Mouse (Mus musculus) limb, embryonic 15.5 days (tissue): Measurements from ENCODE around the gene Ribc2. TPM values are rescaled to one million over a fixed set of nuclear protein-coding genes. Genes with fewer than 3 reads are reported as not detected.

ENCODE experiments used
- ATAC-seq: fragments of 200-750 bp; cut with Nextera tagmentation; 2 replicates; pipeline ENCODE4 v1.8.0; 2017; ENCODE audit warnings: low read depth, moderate TSS enrichment; ENCODE audit not compliant: insufficient number of reproducible peaks, low FRiP score, low TSS enrichment
- H3K27ac ChIP-seq: fragments of 300-500 bp; sonication (generic); 2 replicates; pipeline ENCODE4 v1.5.1; 2015; ENCODE audit warnings: moderate library complexity, mild to moderate bottlenecking, inconsistent platforms
- H3K27me3 ChIP-seq: fragments of 300-500 bp; sonication (generic); 2 replicates; pipeline ENCODE4 v1.6.1; 2015; ENCODE audit warnings: inconsistent platforms
- H3K36me3 ChIP-seq: fragments of 300-500 bp; sonication (generic); 2 replicates; pipeline ENCODE4 v1.6.1; 2015; ENCODE audit warnings: inconsistent platforms
- H3K4me1 ChIP-seq: fragments of 300-500 bp; sonication (generic); 2 replicates; pipeline ENCODE4 v1.6.1; 2015; ENCODE audit warnings: inconsistent platforms
- H3K4me2 ChIP-seq: fragments of 300-500 bp; sonication (generic); 2 replicates; pipeline ENCODE4 v1.6.1; 2015; ENCODE audit warnings: mild to moderate bottlenecking, inconsistent platforms
- H3K4me3 ChIP-seq: fragments of 300-500 bp; sonication (generic); 2 replicates; pipeline ENCODE4 v1.5.1; 2015; ENCODE audit warnings: mild to moderate bottlenecking, inconsistent platforms
- H3K9ac ChIP-seq: fragments of 300-500 bp; sonication (generic); 2 replicates; pipeline ENCODE4 v1.6.1; 2015; ENCODE audit warnings: inconsistent platforms
- H3K9me3 ChIP-seq: fragments of 300-500 bp; sonication (generic); 2 replicates; pipeline ENCODE4 v1.6.1; 2016; ENCODE audit warnings: inconsistent platforms
- WGBS: fragments of 180-500 bp; shearing (Covaris S2); methylation state at CpG from one replicate; pipeline ENCODE4 v1.1.7; 2015; 5-methylcytosine and 5-hydroxymethylcytosine counted together
- polyA plus RNA-seq: library from polyadenylated mRNA; unstranded; fragments of >200 nt; fragmentation: Nextera tagmentation; extraction: Ambion mirVana; gene quantifications from 2 replicates; pipeline ENCODE4 v1.2.1, GENCODE M21; 2015

Ribc2 gene
- polyA plus RNA-seq, 1 experiment from 2014 or later: 0.42 TPM

GRCm38 (mm10) chr15:85182063-85182462 is 50.2 kb downstream of the Ribc2 start:
- Histone ChIP-seq H3K9me3 (no peaks in the 10 kb centered on the region), H3K36me3 (no peaks in the 10 kb centered on the region), H3K9ac (no peak overlapping the region), H3K4me1 (peaks cover 36% of the 10 kb centered on the region), H3K4me3 (no peak overlapping the region), H3K4me2 (no peak overlapping the region), H3K27ac (no peak overlapping the region), H3K27me3 (no peaks in the 10 kb centered on the region)
- no peak for ATAC-seq
- 97% methylated on average over 4 of the region's 4 CpGs for WGBS

GRCm38 (mm10) chr15:85186916-85187315 is 55.0 kb downstream of the Ribc2 start:
- H3K4me1 ChIP-seq: peaks cover 28% of the 10 kb centered on the region
- no peak for ATAC-seq
- no peak overlapping the region for H3K9ac ChIP-seq
- 41% methylated on average over 7 of the region's 7 CpGs for WGBS
- H3K4me3 ChIP-seq: no peak overlapping the region
- no peak overlapping the region for H3K4me2 ChIP-seq
- H3K27me3 ChIP-seq: no peaks in the 10 kb centered on the region
- H3K36me3 ChIP-seq: no peaks in the 10 kb centered on the region
- no peak overlapping the region for H3K27ac ChIP-seq
- H3K9me3 ChIP-seq: no peaks in the 10 kb centered on the region

- Histone ChIP-seq H3K4me1 (peaks cover 28% of the 10 kb centered on the region), H3K36me3 (no peaks in the 10 kb centered on the region), H3K27ac (no peak overlapping the region), H3K4me2 (no peak overlapping the region), H3K27me3 (no peaks in the 10 kb centered on the region), H3K9ac (no peak overlapping the region), H3K4me3 (no peak overlapping the region), H3K9me3 (no peaks in the 10 kb centered on the region)
- 30% methylated on average over 8 of the region's 8 CpGs for WGBS
- no peak for ATAC-seq
Observed at GRCm38 (mm10) chr15:85188167-85188778, 56.4 kb downstream of the Ribc2 start.

Other genes starting within 250 kb of the Ribc2 start
- 0.42 and 0.60 TPM in 2 replicates for gene Gm29666, start 212.0 kb upstream of the Ribc2 start, polyA plus RNA-seq
- gene Nup50, start 208.7 kb upstream of the Ribc2 start, polyA plus RNA-seq: 29.2 and 31.4 TPM in 2 replicates
- gene 5031439G07Rik, start 143.5 kb upstream of the Ribc2 start, polyA plus RNA-seq: 8.1 and 8.7 TPM in 2 replicates
- gene Upk3a, start 114.9 kb upstream of the Ribc2 start, polyA plus RNA-seq: 0.14 TPM in 1 of 2 replicates, not detected in the other
- 20.4 and 21.1 TPM in 2 replicates for gene Fam118a, start 103.1 kb upstream of the Ribc2 start, polyA plus RNA-seq
- gene Smc1b, start 114 bp upstream of the Ribc2 start, polyA plus RNA-seq: 0.17 and 0.22 TPM in 2 replicates
- gene Fbln1, start 73.9 kb downstream of the Ribc2 start, polyA plus RNA-seq: 258 and 267 TPM in 2 replicates
- 283 and 286 TPM in 2 replicates for gene Atxn10, start 204.2 kb downstream of the Ribc2 start, polyA plus RNA-seq